Mouse (Mus musculus) thymus, adult 2 months (tissue): Measurements from ENCODE around the gene Tusc2. TPM values are rescaled to one million over a fixed set of nuclear protein-coding genes. Genes with fewer than 3 reads are reported as not detected.

Experiments
- DNase-seq: peaks from one replicate; pipeline ENCODE4 v3.0.0; 2021
- H3K27ac ChIP-seq: fragments of 200-500 bp; 2 replicates; pipeline ENCODE4 v1.5.1; 2012; ENCODE audit warnings: low read length, control low read depth; ENCODE audit not compliant: control insufficient read depth, insufficient read depth
- H3K27me3 ChIP-seq: fragments of 200-500 bp; 2 replicates; pipeline ENCODE4 v1.6.1; 2012; ENCODE audit warnings: mild to moderate bottlenecking, low read length, moderate library complexity, mixed read lengths; ENCODE audit not compliant: control insufficient read depth, insufficient read depth
- H3K36me3 ChIP-seq: fragments of 200-500 bp; 2 replicates; pipeline ENCODE4 v1.6.1; 2012; ENCODE audit warnings: mild to moderate bottlenecking, low read length, moderate library complexity; ENCODE audit not compliant: control insufficient read depth, insufficient read depth
- H3K4me1 ChIP-seq: fragments of 200-500 bp; replicated peaks from 2 replicates; pipeline ENCODE4 v1.6.1; 2012; ENCODE audit warnings: low read length; ENCODE audit not compliant: control insufficient read depth, insufficient read depth
- H3K4me3 ChIP-seq: fragments of 200-500 bp; 2 replicates; pipeline ENCODE4 v1.5.1; 2012; ENCODE audit warnings: mild to moderate bottlenecking, low read length, control low read depth, moderate library complexity; ENCODE audit not compliant: control insufficient read depth, insufficient read depth
- CTCF ChIP-seq: fragments of 200-500 bp; IDR thresholded peaks from 2 replicates; pipeline ENCODE4 v1.5.1; 2012; ENCODE audit warnings: mild to moderate bottlenecking, control low read depth, low read length, moderate library complexity, borderline replicate concordance; ENCODE audit not compliant: control insufficient read depth, poor library complexity, insufficient read depth; ENCODE audit errors: extremely low read depth
- POLR2A ChIP-seq: fragments of 200-500 bp; IDR thresholded peaks from 2 replicates; pipeline ENCODE4 v1.6.1; 2012; ENCODE audit warnings: mild to moderate bottlenecking, low read length, control low read depth, moderate library complexity; ENCODE audit not compliant: control insufficient read depth, poor library complexity, insufficient read depth; ENCODE audit errors: extremely low read depth
- WGBS: fragments of 180-500 bp; shearing (Covaris S2); methylation state at CpG from one replicate; pipeline ENCODE4 v1.1.7; 2018; 5-methylcytosine and 5-hydroxymethylcytosine counted together
- polyA plus RNA-seq: library from polyadenylated mRNA; depleted of rRNA; stranded (reverse); fragments of >200 nt; gene quantifications from 2 replicates; pipeline ENCODE4 v1.2.3, GENCODE M21; 2012

The Tusc2 gene
- polyA plus RNA-seq, 1 experiment, result 67.3 TPM

GRCm38 (mm10) chr9:107594281-107595062, 31.4 kb downstream of the Tusc2 start:
- DNase-seq, result no peak
- H3K36me3 ChIP-seq, result peaks cover 6% of the 10 kb centered on the region; the same call in 1 of the 2 replicates
- no peaks in the 10 kb centered on the region for H3K4me1 ChIP-seq
- TF ChIP-seq CTCF (no peak), POLR2A (no peak)
- no peak overlapping the region for H3K4me3 ChIP-seq
- no peaks in the 10 kb centered on the region for H3K27me3 ChIP-seq
- WGBS, result 95% methylated on average over 8 of the region's 8 CpGs
- peak overlapping the region; percentile 1; the same call in 1 of the 2 replicates for H3K27ac ChIP-seq

GRCm38 (mm10) chr9:107596619-107597569, 33.8 kb downstream of the Tusc2 start:
- 96% methylated on average over 11 of the region's 11 CpGs for WGBS
- Histone ChIP-seq H3K4me1 (peaks cover 14% of the 10 kb centered on the region), H3K27me3 (no peaks in the 10 kb centered on the region), H3K27ac (no peak overlapping the region), H3K4me3 (no peak overlapping the region), H3K36me3 (peaks cover 4% of the 10 kb centered on the region; the same call in 1 of the 2 replicates)
- TF ChIP-seq CTCF (no peak), POLR2A (no peak)
- DNase-seq, result no peak

- no peaks in the 10 kb centered on the region; the same call in 1 of the 2 replicates for H3K36me3 ChIP-seq
- no peak overlapping the region for H3K4me3 ChIP-seq
- TF ChIP-seq CTCF, result no peak
- TF ChIP-seq POLR2A, result no peak
- H3K4me1 ChIP-seq, result peaks cover 14% of the 10 kb centered on the region
- no peak for DNase-seq
- no peak overlapping the region for H3K27ac ChIP-seq
- WGBS, result 92% methylated on average over 5 of the region's 5 CpGs
- no peaks in the 10 kb centered on the region for H3K27me3 ChIP-seq
Observed at GRCm38 (mm10) chr9:107598385-107598784, 35.3 kb downstream of the Tusc2 start.

GRCm38 (mm10) chr9:107599433-107599832, 36.4 kb downstream of the Tusc2 start:
- H3K27me3 ChIP-seq, result no peaks in the 10 kb centered on the region
- TF ChIP-seq POLR2A (no peak), CTCF (no peak)
- H3K4me1 ChIP-seq, result peaks cover 14% of the 10 kb centered on the region
- DNase-seq, result no peak
- H3K4me3 ChIP-seq, result no peak overlapping the region
- 96% methylated on average over 9 of the region's 9 CpGs for WGBS
- no peaks in the 10 kb centered on the region for H3K36me3 ChIP-seq
- H3K27ac ChIP-seq, result no peak overlapping the region

- Histone ChIP-seq H3K27me3 (no peaks in the 10 kb centered on the region), H3K27ac (no peak overlapping the region)
- WGBS, result 93% methylated on average over 14 of the region's 14 CpGs
Observed at GRCm38 (mm10) chr9:107599842-107600241, 36.8 kb downstream of the Tusc2 start.

GRCm38 (mm10) chr9:107600745-107601144, 37.7 kb downstream of the Tusc2 start:
- WGBS, result 82% methylated on average over 12 of the region's 12 CpGs
- TF ChIP-seq CTCF (no peak), POLR2A (no peak)

More at GRCm38 (mm10) chr9:107599842-107600241, 36.8 kb downstream of the Tusc2 start:
- DNase-seq, result no peak
- Histone ChIP-seq H3K4me3 (no peak overlapping the region), H3K4me1 (peaks cover 14% of the 10 kb centered on the region), H3K36me3 (no peaks in the 10 kb centered on the region)
- TF ChIP-seq CTCF, result no peak
- TF ChIP-seq POLR2A, result no peak

More at GRCm38 (mm10) chr9:107600745-107601144, 37.7 kb downstream of the Tusc2 start:
- H3K27me3 ChIP-seq, result no peaks in the 10 kb centered on the region
- peaks cover 14% of the 10 kb centered on the region for H3K4me1 ChIP-seq
- no peak overlapping the region for H3K4me3 ChIP-seq
- no peak for DNase-seq
- H3K36me3 ChIP-seq, result no peaks in the 10 kb centered on the region
- no peak overlapping the region for H3K27ac ChIP-seq
